Mouse (Mus musculus) B cell, adult 67 days (primary cell): Measurements from ENCODE around the gene Zscan4f. TPM values are rescaled to one million over a fixed set of nuclear protein-coding genes. Genes with fewer than 3 reads are reported as not detected.

Source experiments
- total RNA-seq, 2 experiments: library from RNA; stranded (reverse); gene quantifications; 4 replicates each; pipeline ENCODE4 v1.2.4; 2023

The Zscan4f gene
- total RNA-seq, result not detected

GRCm38 (mm10) chr7:11397615-11398014 is at the start of gene Zscan4f:
Gene Zscan4f (plus strand): TSS chr7:11397915.

Other genes with a start within 250 kb of the Zscan4f start
- gene Zscan4d, start 231.8 kb upstream of the Zscan4f start, total RNA-seq, result not detected
- not detected for gene Zscan4e, start 87.2 kb upstream of the Zscan4f start, total RNA-seq
- not detected for gene Zscan4-ps2, start 116.4 kb downstream of the Zscan4f start, total RNA-seq
- not detected for gene Zscan4-ps3, start 211.4 kb downstream of the Zscan4f start, total RNA-seq